Mouse (Mus musculus) stomach, embryonic 15.5 days (tissue): ENCODE data around the gene Sox6. TPM values are rescaled to one million over a fixed set of nuclear protein-coding genes. Genes with fewer than 3 reads are reported as not detected.

Experiments used
- ATAC-seq: fragments of 200-750 bp; cut with Nextera tagmentation; 2 replicates; pipeline ENCODE4 v1.8.0; 2017; ENCODE audit warnings: low read depth, moderate number of reproducible peaks, moderate TSS enrichment; ENCODE audit not compliant: insufficient read depth, low FRiP score
- H3K27ac ChIP-seq: fragments of 300-500 bp; sonication (generic); 2 replicates; pipeline ENCODE4 v1.5.1; 2015; ENCODE audit warnings: mild to moderate bottlenecking, inconsistent platforms
- H3K27me3 ChIP-seq: fragments of 300-500 bp; sonication (generic); replicated peaks from 2 replicates; pipeline ENCODE4 v1.6.1; 2015; ENCODE audit warnings: inconsistent platforms
- H3K36me3 ChIP-seq: fragments of 300-500 bp; sonication (generic); 2 replicates; pipeline ENCODE4 v1.6.1; 2015; ENCODE audit warnings: inconsistent platforms
- H3K4me1 ChIP-seq: fragments of 300-500 bp; sonication (generic); 2 replicates; pipeline ENCODE4 v1.6.1; 2015; ENCODE audit warnings: inconsistent platforms
- H3K4me2 ChIP-seq: fragments of 300-500 bp; sonication (generic); 2 replicates; pipeline ENCODE4 v1.6.1; 2015; ENCODE audit warnings: mild to moderate bottlenecking, inconsistent platforms
- H3K4me3 ChIP-seq: fragments of 300-500 bp; sonication (generic); replicated peaks from 2 replicates; pipeline ENCODE4 v1.5.1; 2015; ENCODE audit warnings: inconsistent platforms
- H3K9ac ChIP-seq: fragments of 300-500 bp; sonication (generic); 2 replicates; pipeline ENCODE4 v1.6.1; 2015; ENCODE audit warnings: inconsistent platforms
- H3K9me3 ChIP-seq: fragments of 300-500 bp; sonication (generic); 2 replicates; pipeline ENCODE4 v1.6.1; 2016; ENCODE audit warnings: inconsistent platforms
- WGBS: fragments of 180-500 bp; shearing (Covaris S2); methylation state at CpG from one replicate; pipeline ENCODE4 v1.1.7; 2015; 5-methylcytosine and 5-hydroxymethylcytosine counted together
- polyA plus RNA-seq: library from polyadenylated mRNA; unstranded; fragments of >200 nt; fragmentation: Nextera tagmentation; extraction: Ambion mirVana; gene quantifications from 2 replicates; pipeline ENCODE4 v1.2.1, GENCODE M21; 2015

Sox6 gene
- polyA plus RNA-seq, 1 experiment from 2014 or later = 42.4 TPM

- ATAC-seq = no peak
- Histone ChIP-seq H3K4me1 (no peaks in the 10 kb centered on the region), H3K27ac (no peak overlapping the region), H3K4me3 (no peak overlapping the region), H3K9ac (no peak overlapping the region), H3K27me3 (no peaks in the 10 kb centered on the region), H3K4me2 (no peak overlapping the region), H3K9me3 (no peaks in the 10 kb centered on the region), H3K36me3 (no peaks in the 10 kb centered on the region)
- 63% methylated on average over 2 of the region's 2 CpGs for WGBS
These were observed 560.8 kb downstream of the Sox6 start for GRCm38 (mm10) chr7:115477763-115478162.

GRCm38 (mm10) chr7:115476881-115477665 is 561.5 kb downstream of the Sox6 start:
- Histone ChIP-seq H3K4me2 (no peak overlapping the region), H3K27ac (no peak overlapping the region), H3K4me3 (no peak overlapping the region), H3K36me3 (no peaks in the 10 kb centered on the region), H3K27me3 (no peaks in the 10 kb centered on the region), H3K9me3 (no peaks in the 10 kb centered on the region), H3K9ac (no peak overlapping the region), H3K4me1 (no peaks in the 10 kb centered on the region)
- no peak for ATAC-seq
- 51% methylated on average over 13 of the region's 13 CpGs for WGBS

GRCm38 (mm10) chr7:115475176-115475575 is 563.4 kb downstream of the Sox6 start:
- 65% methylated on average over 6 of the region's 6 CpGs for WGBS
- Histone ChIP-seq H3K4me1 (no peaks in the 10 kb centered on the region), H3K36me3 (no peaks in the 10 kb centered on the region), H3K4me2 (no peak overlapping the region), H3K4me3 (no peak overlapping the region), H3K27me3 (no peaks in the 10 kb centered on the region), H3K27ac (no peak overlapping the region), H3K9ac (no peak overlapping the region), H3K9me3 (no peaks in the 10 kb centered on the region)
- ATAC-seq = no peak

- no peaks in the 10 kb centered on the region for H3K9me3 ChIP-seq
- no peak overlapping the region for H3K9ac ChIP-seq
- no peaks in the 10 kb centered on the region for H3K36me3 ChIP-seq
- H3K27ac ChIP-seq = no peak overlapping the region
- no peak overlapping the region for H3K4me2 ChIP-seq
- H3K4me1 ChIP-seq = no peaks in the 10 kb centered on the region
- no peak for ATAC-seq
- H3K4me3 ChIP-seq = no peak overlapping the region
- WGBS = 68% methylated on average over 9 of the region's 9 CpGs
- no peaks in the 10 kb centered on the region for H3K27me3 ChIP-seq
These were observed 564.5 kb downstream of the Sox6 start for GRCm38 (mm10) chr7:115474115-115474514.

GRCm38 (mm10) chr7:115472850-115473249 is 565.7 kb downstream of the Sox6 start:
- H3K4me2 ChIP-seq = no peak overlapping the region
- no peaks in the 10 kb centered on the region for H3K27me3 ChIP-seq
- no peaks in the 10 kb centered on the region for H3K9me3 ChIP-seq
- H3K9ac ChIP-seq = no peak overlapping the region
- H3K4me1 ChIP-seq = no peaks in the 10 kb centered on the region
- ATAC-seq = no peak
- H3K36me3 ChIP-seq = no peaks in the 10 kb centered on the region
- no peak overlapping the region for H3K4me3 ChIP-seq
- H3K27ac ChIP-seq = no peak overlapping the region
- WGBS = 91% methylated on average over 3 of the region's 3 CpGs

GRCm38 (mm10) chr7:115471521-115471920 is 567.1 kb downstream of the Sox6 start:
- Histone ChIP-seq H3K9ac (no peak overlapping the region), H3K4me1 (0 out of 2 replicates have a peak, but pooled peaks cover 3% of the 10 kb centered on the region), H3K27ac (no peak overlapping the region), H3K9me3 (no peaks in the 10 kb centered on the region), H3K4me3 (no peak overlapping the region), H3K27me3 (no peaks in the 10 kb centered on the region), H3K36me3 (no peaks in the 10 kb centered on the region), H3K4me2 (no peak overlapping the region)
- ATAC-seq = no peak
- 62% methylated on average over 3 of the region's 3 CpGs for WGBS

- H3K4me1 ChIP-seq = 0 out of 2 replicates have a peak, but pooled peaks cover 3% of the 10 kb centered on the region
- no peak overlapping the region for H3K9ac ChIP-seq
- ATAC-seq = no peak
- no peaks in the 10 kb centered on the region for H3K36me3 ChIP-seq
- H3K4me3 ChIP-seq = no peak overlapping the region
- no peaks in the 10 kb centered on the region for H3K9me3 ChIP-seq
- no peak overlapping the region for H3K27ac ChIP-seq
- no peaks in the 10 kb centered on the region for H3K27me3 ChIP-seq
- H3K4me2 ChIP-seq = no peak overlapping the region
- 53% methylated on average over 6 of the region's 6 CpGs for WGBS
These were observed 571.8 kb downstream of the Sox6 start for GRCm38 (mm10) chr7:115466811-115467210.

- ATAC-seq = no peak
- no peak overlapping the region for H3K4me3 ChIP-seq
- no peak overlapping the region for H3K4me2 ChIP-seq
- no peak overlapping the region for H3K27ac ChIP-seq
- no peaks in the 10 kb centered on the region for H3K36me3 ChIP-seq
- H3K9me3 ChIP-seq = no peaks in the 10 kb centered on the region
- no peak overlapping the region for H3K9ac ChIP-seq
- 0 out of 2 replicates have a peak, but pooled peaks cover 3% of the 10 kb centered on the region for H3K4me1 ChIP-seq
- WGBS = 84% methylated on average over 2 of the region's 2 CpGs
- no peaks in the 10 kb centered on the region for H3K27me3 ChIP-seq
These were observed 575.2 kb downstream of the Sox6 start for GRCm38 (mm10) chr7:115463367-115463766.

GRCm38 (mm10) chr7:115462276-115462675 is 576.3 kb downstream of the Sox6 start:
- Histone ChIP-seq H3K27me3 (no peaks in the 10 kb centered on the region), H3K9ac (no peak overlapping the region), H3K4me2 (no peak overlapping the region), H3K27ac (no peak overlapping the region), H3K9me3 (no peaks in the 10 kb centered on the region), H3K36me3 (no peaks in the 10 kb centered on the region), H3K4me1 (0 out of 2 replicates have a peak, but pooled peaks cover 3% of the 10 kb centered on the region), H3K4me3 (no peak overlapping the region)
- no peak for ATAC-seq
- 19% methylated on average over 4 of the region's 4 CpGs for WGBS

GRCm38 (mm10) chr7:115454988-115455387 is 583.6 kb downstream of the Sox6 start:
- ATAC-seq = no peak
- 73% methylated on average over 5 of the region's 5 CpGs for WGBS
- H3K9ac ChIP-seq = no peak overlapping the region

GRCm38 (mm10) chr7:115453713-115454073 is 584.9 kb downstream of the Sox6 start:
- 61% methylated on average over 7 of the region's 7 CpGs for WGBS
- no peaks in the 10 kb centered on the region for H3K27me3 ChIP-seq
- no peak overlapping the region for H3K4me3 ChIP-seq
- ATAC-seq = no peak
- H3K9ac ChIP-seq = no peak overlapping the region
- peaks cover 8% of the 10 kb centered on the region for H3K4me1 ChIP-seq
- H3K4me2 ChIP-seq = no peak overlapping the region
- no peak overlapping the region for H3K27ac ChIP-seq
- no peaks in the 10 kb centered on the region for H3K36me3 ChIP-seq
- no peaks in the 10 kb centered on the region for H3K9me3 ChIP-seq

More at GRCm38 (mm10) chr7:115454988-115455387, 583.6 kb downstream of the Sox6 start:
- no peak overlapping the region for H3K4me3 ChIP-seq
- no peak overlapping the region for H3K27ac ChIP-seq
- H3K4me1 ChIP-seq = peaks cover 8% of the 10 kb centered on the region
- H3K9me3 ChIP-seq = no peaks in the 10 kb centered on the region
- no peaks in the 10 kb centered on the region for H3K36me3 ChIP-seq
- no peaks in the 10 kb centered on the region for H3K27me3 ChIP-seq
- H3K4me2 ChIP-seq = no peak overlapping the region

- no peak overlapping the region for H3K9ac ChIP-seq
- H3K4me3 ChIP-seq = no peak overlapping the region
- peaks cover 8% of the 10 kb centered on the region for H3K4me1 ChIP-seq
- no peaks in the 10 kb centered on the region for H3K9me3 ChIP-seq
- H3K4me2 ChIP-seq = no peak overlapping the region
- H3K27ac ChIP-seq = no peak overlapping the region
- no peaks in the 10 kb centered on the region for H3K27me3 ChIP-seq
- no peak for ATAC-seq
- no peaks in the 10 kb centered on the region for H3K36me3 ChIP-seq
- 35% methylated on average over 21 of the region's 21 CpGs for WGBS
These were observed 585.4 kb downstream of the Sox6 start for GRCm38 (mm10) chr7:115453042-115453712.
